18 mouse cellular contexts compared by ENCODE assay signal in the genomic region with DNA sequence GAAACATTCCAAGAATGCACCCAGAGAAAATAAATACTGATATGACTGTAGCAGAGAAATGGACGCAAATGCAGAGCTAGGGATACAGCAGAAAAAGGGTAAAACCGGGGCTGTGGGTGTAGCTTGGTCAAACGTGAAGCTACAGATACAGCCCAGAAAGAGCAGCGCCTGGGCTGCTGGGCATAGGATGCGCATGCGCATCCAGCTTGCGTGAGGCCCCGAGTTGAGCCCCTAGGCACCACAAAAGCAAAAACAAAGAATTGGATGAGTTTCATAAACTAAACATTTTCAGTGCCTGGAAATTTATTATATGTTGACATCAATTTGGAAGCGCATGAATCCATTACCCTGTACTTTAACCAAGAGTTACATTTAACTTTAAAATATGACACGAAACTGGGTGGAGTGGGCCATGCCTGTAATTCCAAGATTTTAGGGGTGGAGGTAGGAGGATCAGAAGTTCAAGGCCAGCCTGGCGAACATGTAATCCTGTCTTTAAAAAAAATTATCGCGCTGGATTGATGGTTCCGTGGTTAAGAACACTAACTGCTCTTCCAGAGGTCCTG. TPM values are rescaled to one million over a fixed set of nuclear protein-coding genes. Genes with fewer than 3 reads are reported as not detected.
DNase-seq lines count a peak whose midpoint lies in the region; ATAC-seq and TF ChIP-seq lines count a peak whose summit lies in the region.
"Had no signal": no experiment of that assay in that cellular context is flagged by ENCODE, and none has a peak within 500 bp of the region (broad histone marks: within the 10 kb centered on the region; RNA-seq: fewer than 3 reads in every experiment).

No protein-coding gene starts in this region.

- no peaks in the 10 kb centered on the region for H3K27me3 ChIP-seq in kidney, embryonic 15.5 days
- H3K27me3 ChIP-seq in lung, embryonic 15.5 days = no peaks in the 10 kb centered on the region
- no peaks in the 10 kb centered on the region for H3K27me3 ChIP-seq in stomach, postnatal 0 days (ENCODE audit: control insufficient read depth, insufficient read depth, low read length)
- H3K27me3 ChIP-seq: hindbrain, embryonic 12.5 days; liver, embryonic 15.5 days; midbrain, embryonic 13.5 days; neural tube, embryonic 12.5 days; Patski had no signal

- peak; percentile 58 for DNase-seq in heart, adult 11 months
- DNase-seq in heart, postnatal 25 days (ENCODE audit: low spot score) = no peak
- no peak for DNase-seq in kidney, adult 18-20 months
- DNase-seq in lung, adult 2 months = no peak
- no peak for DNase-seq in stomach, postnatal 0 days (ENCODE audit: low spot score)
- DNase-seq: adrenal gland, postnatal 10 days; cerebellum, adult 9-11 months; right cerebral cortex, postnatal 4 days; thymus, postnatal 14 days had no signal

- H3K4me1 ChIP-seq in kidney, embryonic 15.5 days = 0 out of 2 replicates have a peak, but pooled peaks cover 4% of the 10 kb centered on the region
- H3K4me1 ChIP-seq in lung, embryonic 15.5 days = no peaks in the 10 kb centered on the region; the same call in 1 of the 2 replicates
- no peaks in the 10 kb centered on the region for H3K4me1 ChIP-seq in lung, adult 2 months (ENCODE audit: control insufficient read depth, insufficient read depth, low read length)
- no peaks in the 10 kb centered on the region for H3K4me1 ChIP-seq in stomach, postnatal 0 days (replicated peaks; ENCODE audit: control insufficient read depth, insufficient read depth)
- H3K4me1 ChIP-seq: hindbrain, embryonic 12.5 days; liver, embryonic 15.5 days; midbrain, embryonic 13.5 days; neural tube, embryonic 12.5 days had no signal

- H3K36me3 ChIP-seq in kidney, embryonic 15.5 days = no peaks in the 10 kb centered on the region
- H3K36me3 ChIP-seq in lung, embryonic 15.5 days = no peaks in the 10 kb centered on the region
- H3K36me3 ChIP-seq in stomach, postnatal 0 days (ENCODE audit: control insufficient read depth, insufficient read depth, low read length) = no peaks in the 10 kb centered on the region
- H3K36me3 ChIP-seq: hindbrain, embryonic 12.5 days; liver, embryonic 15.5 days; midbrain, embryonic 13.5 days; neural tube, embryonic 12.5 days had no signal

- no peak for TF ChIP-seq EP300 in stomach, postnatal 0 days (optimal IDR thresholded peaks at IDR 0.05)

- intact Hi-C loops in heart, postnatal 25 days (cut with DNase I) = no loop called here

- no peak for TF ChIP-seq POLR2A in lung, adult 2 months (IDR thresholded peaks at IDR 0.05; ENCODE audit: borderline replicate concordance, extremely low read depth, low read depth, low read length)

- no peak overlapping the region for H3K4me3 ChIP-seq in kidney, embryonic 15.5 days (replicated peaks)
- H3K4me3 ChIP-seq in lung, embryonic 15.5 days = no peak overlapping the region
- no peak overlapping the region for H3K4me3 ChIP-seq in lung, adult 2 months (replicated peaks; ENCODE audit: extremely low read depth, low read depth, low read length)
- H3K4me3 ChIP-seq in stomach, postnatal 0 days (ENCODE audit: low read depth, low read length) = peak overlapping the region; percentile 17; the same call in 1 of the 2 replicates
- H3K4me3 ChIP-seq: hindbrain, embryonic 12.5 days; liver, embryonic 15.5 days; midbrain, embryonic 13.5 days; neural tube, embryonic 12.5 days had no signal

- TF ChIP-seq CTCF in lung, adult 2 months (IDR thresholded peaks at IDR 0.05; ENCODE audit: insufficient read depth, low read length) = no peak
- TF ChIP-seq CTCF in stomach, postnatal 0 days (IDR thresholded peaks at IDR 0.05; ENCODE audit: low read depth) = no peak

- no peak overlapping the region for H3K4me2 ChIP-seq in kidney, embryonic 15.5 days
- peak overlapping the region; percentile 29; the same call in 1 of the 2 replicates for H3K4me2 ChIP-seq in lung, embryonic 15.5 days
- H3K4me2 ChIP-seq in stomach, postnatal 0 days (replicated peaks; ENCODE audit: low read depth) = peak overlapping the region; percentile 34
- H3K4me2 ChIP-seq: hindbrain, embryonic 12.5 days; liver, embryonic 15.5 days; midbrain, embryonic 13.5 days; neural tube, embryonic 12.5 days had no signal

- H3K9ac ChIP-seq in kidney, embryonic 15.5 days = no peak overlapping the region
- no peak overlapping the region for H3K9ac ChIP-seq in lung, embryonic 15.5 days
- H3K9ac ChIP-seq in stomach, postnatal 0 days (ENCODE audit: low read length) = no peak overlapping the region
- H3K9ac ChIP-seq: hindbrain, embryonic 12.5 days; liver, embryonic 15.5 days; midbrain, embryonic 13.5 days; neural tube, embryonic 12.5 days had no signal

- H3K9me3 ChIP-seq in kidney, embryonic 15.5 days (replicated peaks) = no peaks in the 10 kb centered on the region
- no peaks in the 10 kb centered on the region for H3K9me3 ChIP-seq in lung, embryonic 15.5 days
- no peaks in the 10 kb centered on the region for H3K9me3 ChIP-seq in stomach, postnatal 0 days (ENCODE audit: control insufficient read depth, low read length)
- H3K9me3 ChIP-seq: hindbrain, embryonic 12.5 days; liver, embryonic 15.5 days; midbrain, embryonic 13.5 days; neural tube, embryonic 12.5 days had no signal

- whole genome bisulfite sequencing in kidney, embryonic 15.5 days = 79% methylated on average over 14 of the region's 14 CpGs
- WGBS in lung, embryonic 15.5 days = 50% methylated on average over 14 of the region's 14 CpGs
- WGBS in lung, adult 2 months = 72% methylated on average over 14 of the region's 14 CpGs
- WGBS in stomach, postnatal 0 days = 62% methylated on average over 14 of the region's 14 CpGs

- H3K27ac ChIP-seq in kidney, embryonic 15.5 days = peak overlapping the region; percentile 55; the same call in 1 of the 2 replicates
- peak overlapping the region; percentile 60; the same call in 1 of the 2 replicates for H3K27ac ChIP-seq in lung, embryonic 15.5 days
- H3K27ac ChIP-seq in stomach, postnatal 0 days (replicated peaks) = peak overlapping the region; percentile 70
- H3K27ac ChIP-seq: hindbrain, embryonic 12.5 days; liver, embryonic 15.5 days; midbrain, embryonic 13.5 days; neural tube, embryonic 12.5 days had no signal

- no peak for ATAC-seq in kidney, embryonic 15.5 days (replicated peaks; ENCODE audit: low FRiP score)
- peak; percentile 81; the same call in 1 of the 2 replicates for ATAC-seq in lung, embryonic 15.5 days (ENCODE audit: borderline replicate concordance, extremely low read depth, low FRiP score, low TSS enrichment)
- no peak for ATAC-seq in stomach, postnatal 0 days (ENCODE audit: low FRiP score, low TSS enrichment)
- ATAC-seq: CD4-positive, CD25-positive, alpha-beta regulatory T cell, adult 4 months; inflammation-experienced regulatory T-cells, adult 6 months; midbrain, embryonic 13.5 days; Patski had no signal

RNA-seq across cellular contexts. Expression of gene Cdc42bpa, which starts 19.4 kb away (rescaled TPM):
- 10 to 100 TPM; 42.2 to 46.9 TPM for total RNA-seq in heart, postnatal 25 days (2021)
- 18.0 and 18.5 TPM in 2 replicates for polyA plus RNA-seq in kidney, embryonic 15.5 days (2015; fragmentation: Nextera tagmentation; extraction: Ambion mirVana)
- polyA plus RNA-seq in lung, embryonic 15.5 days (2015; fragmentation: Nextera tagmentation; extraction: Ambion mirVana) = 12.6 and 13.7 TPM in 2 replicates
- 27.7 and 31.9 TPM in 2 replicates for polyA plus RNA-seq in lung, adult 2 months (2012; rRNA removed)
- 8.0 and 8.8 TPM in 2 replicates for polyA plus RNA-seq in stomach, postnatal 0 days (2015; fragmentation: Nextera tagmentation; extraction: Ambion mirVana)
